Mouse (Mus musculus): ENCODE measurements around the gene Rgl2. TPM values are rescaled to one million over a fixed set of nuclear protein-coding genes. Genes with fewer than 3 reads are reported as not detected.
"Not testable (repeated sequence)": the region's sequence is repeated elsewhere in the genome, so short reads cannot be mapped to it uniquely, and the experiment has no call there.

Rgl2 gene
- total RNA-seq, 1 experiment from 2014 or later, result 71.4 TPM

DNA sequence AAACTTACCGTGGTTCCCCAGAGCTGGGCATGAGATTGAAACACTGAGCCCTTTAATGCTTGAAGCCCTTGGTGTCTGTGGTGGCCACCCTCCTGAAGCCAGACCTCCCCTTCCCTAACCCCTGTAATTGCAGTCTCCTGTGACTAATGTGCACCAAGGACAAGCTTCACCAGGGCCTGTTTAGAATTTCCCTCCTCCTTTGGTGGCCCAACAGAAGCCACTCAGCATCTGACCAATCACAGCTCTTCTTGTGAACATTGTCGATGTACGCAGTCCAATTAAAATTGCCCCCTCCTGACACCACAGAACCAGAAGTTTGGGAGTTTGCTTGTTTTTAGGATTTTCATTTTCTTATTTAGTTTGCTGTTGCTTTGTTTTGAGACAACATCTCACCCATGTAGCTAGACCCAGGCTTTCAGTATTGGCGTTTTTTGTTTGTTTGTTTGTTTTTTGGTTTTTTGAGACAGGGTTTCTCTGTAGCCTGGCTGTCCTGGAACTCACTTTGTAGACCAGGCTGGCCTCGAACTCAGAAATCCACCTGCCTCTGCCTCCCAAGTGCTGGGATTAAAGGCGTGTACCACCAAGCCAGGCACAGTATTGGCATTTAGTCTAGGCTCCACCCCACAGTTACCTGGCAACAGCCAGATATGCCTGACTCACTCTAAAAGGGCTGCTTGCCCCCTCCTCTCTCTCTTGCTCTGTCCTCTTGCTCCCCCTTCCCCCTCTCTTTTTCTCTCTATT is 25.3 kb upstream of the Rgl2 start:
- ATAC-seq (replicated peaks; ENCODE audit: insufficient number of reproducible peaks, low FRiP score, low TSS enrichment, poor library complexity, severe bottlenecking), result not testable (repeated sequence)

DNA sequence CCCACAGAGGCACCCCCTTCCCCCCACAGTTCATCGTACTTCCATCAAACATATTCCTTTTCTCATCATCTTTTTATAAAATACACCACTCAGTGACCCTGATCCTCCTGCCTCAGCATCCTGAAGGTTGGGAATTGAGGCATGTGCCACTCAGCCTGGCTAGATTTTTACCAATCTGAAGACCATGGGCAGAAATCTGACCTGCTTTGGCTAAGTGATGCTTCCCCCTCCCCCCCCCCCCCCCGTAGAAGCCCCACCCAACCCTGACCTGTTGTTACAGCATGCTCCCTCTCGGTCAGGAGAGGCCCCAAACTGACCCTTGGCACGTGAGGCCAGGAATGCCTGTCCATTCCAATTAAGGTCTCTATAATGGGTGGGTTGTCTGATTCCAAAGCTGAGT is 24.5 kb upstream of the Rgl2 start, which contains the start of gene Platr17:
Gene Platr17, plus strand, starts transcription at position 301 of the 400 bp plus-strand sequence.
- ATAC-seq (replicated peaks; ENCODE audit: insufficient number of reproducible peaks, low FRiP score, low TSS enrichment, poor library complexity, severe bottlenecking), result not testable (repeated sequence)

DNA sequence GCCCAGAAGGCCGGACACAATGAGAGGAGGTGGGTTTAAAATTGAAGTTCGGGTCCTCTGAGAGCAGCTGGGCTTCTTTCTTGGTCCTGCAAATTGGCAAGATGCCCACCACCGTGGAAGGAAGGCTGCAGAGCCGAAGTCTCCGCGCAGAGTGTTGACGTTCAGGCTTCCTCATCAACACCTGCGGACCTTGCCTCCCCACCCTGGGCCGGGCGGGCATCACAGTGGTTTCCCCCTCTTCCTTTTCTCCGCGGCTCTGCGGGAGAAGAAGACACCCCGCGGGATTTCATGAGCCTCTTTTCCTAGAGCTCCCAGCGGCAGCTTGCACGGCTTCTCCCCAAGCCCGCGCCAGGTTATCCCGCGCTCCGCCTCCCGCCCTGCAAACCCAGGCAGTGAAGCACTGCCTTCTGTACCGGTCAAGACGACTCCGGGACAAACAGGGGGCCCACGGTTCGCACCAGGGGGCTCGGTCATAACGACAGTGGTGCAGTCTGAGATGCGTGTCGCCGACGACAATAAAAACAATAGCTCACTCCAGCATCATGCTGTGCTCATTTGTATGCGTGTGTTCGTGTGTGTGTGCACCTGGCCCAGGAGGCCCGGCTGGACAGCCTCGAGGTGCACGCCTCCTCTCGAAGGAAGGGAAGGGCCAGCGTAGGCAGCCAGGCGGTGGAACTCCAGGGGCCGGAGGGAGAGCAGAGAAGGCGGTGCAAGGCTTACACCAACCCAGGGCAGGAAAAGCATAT is 20.8 kb upstream of the Rgl2 start:
- ATAC-seq (replicated peaks; ENCODE audit: insufficient number of reproducible peaks, low FRiP score, low TSS enrichment, poor library complexity, severe bottlenecking), result no peak; the same call in 1 of the 2 replicates

DNA sequence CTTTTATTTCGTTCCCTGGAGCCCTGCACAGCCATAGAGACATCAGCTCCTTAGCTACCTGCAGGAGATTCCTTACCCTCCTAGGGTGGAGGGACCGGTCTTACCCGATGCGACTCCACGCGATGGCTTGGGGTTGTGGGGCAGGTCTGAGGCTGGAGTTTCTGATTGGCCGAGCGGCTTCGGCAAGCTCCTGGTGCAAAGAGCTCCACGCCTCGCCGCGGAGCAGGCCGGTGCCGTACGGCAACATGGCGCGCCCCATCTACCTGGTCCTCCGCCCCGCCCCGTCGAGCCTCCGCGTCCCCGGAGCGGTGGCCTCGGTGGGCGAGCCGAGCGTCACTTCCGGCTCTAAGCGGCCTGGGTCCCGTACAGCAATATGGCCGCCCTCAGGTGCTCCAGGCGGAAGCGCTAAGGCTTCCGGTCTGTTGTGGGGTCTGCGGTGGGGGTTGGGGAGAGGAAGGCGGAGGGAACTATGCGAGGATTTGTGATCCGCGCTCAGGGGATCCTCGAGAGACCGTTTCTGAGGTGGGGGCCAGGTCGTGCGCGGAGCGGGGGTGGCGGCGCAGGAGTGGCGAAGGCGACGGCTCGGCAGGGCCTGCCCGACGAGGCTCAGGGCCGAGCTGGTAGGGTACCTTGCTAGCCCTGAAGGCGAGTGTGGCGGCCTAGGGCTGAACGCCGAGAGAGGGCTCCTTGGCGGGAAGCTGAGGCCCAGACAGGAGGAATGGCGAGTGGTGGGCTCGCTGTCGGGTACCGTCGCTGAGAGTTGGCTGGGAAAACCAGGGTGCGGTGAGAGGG is 20.1 kb upstream of the Rgl2 start, which contains the start of gene Daxx:
Gene Daxx, plus strand, starts transcription at position 338 of the 792 bp plus-strand sequence.
- ATAC-seq (replicated peaks; ENCODE audit: insufficient number of reproducible peaks, low FRiP score, low TSS enrichment, poor library complexity, severe bottlenecking), result peak; percentile 88

DNA sequence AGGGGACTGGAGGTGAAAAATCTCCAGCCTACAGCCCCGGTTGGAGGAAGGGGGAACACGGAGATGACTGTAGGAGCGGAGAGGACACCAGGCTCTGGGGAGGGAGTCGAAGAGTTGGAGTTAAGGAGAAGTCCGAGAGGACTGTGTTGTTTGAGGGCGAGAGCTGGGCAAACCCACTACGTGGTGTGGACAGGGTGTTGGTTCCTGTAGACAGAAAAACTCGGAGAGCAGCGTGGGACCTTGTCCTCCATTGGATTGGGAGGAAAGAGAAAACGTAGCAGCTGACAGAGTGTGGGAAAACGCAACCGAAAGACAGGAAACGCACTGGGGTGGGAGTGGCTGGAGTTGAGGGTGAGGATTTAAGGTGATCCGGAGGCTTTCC is 19.5 kb upstream of the Rgl2 start:
- peak; percentile 23; the same call in 1 of the 2 replicates for ATAC-seq (replicated peaks; ENCODE audit: insufficient number of reproducible peaks, low FRiP score, low TSS enrichment, poor library complexity, severe bottlenecking)

DNA sequence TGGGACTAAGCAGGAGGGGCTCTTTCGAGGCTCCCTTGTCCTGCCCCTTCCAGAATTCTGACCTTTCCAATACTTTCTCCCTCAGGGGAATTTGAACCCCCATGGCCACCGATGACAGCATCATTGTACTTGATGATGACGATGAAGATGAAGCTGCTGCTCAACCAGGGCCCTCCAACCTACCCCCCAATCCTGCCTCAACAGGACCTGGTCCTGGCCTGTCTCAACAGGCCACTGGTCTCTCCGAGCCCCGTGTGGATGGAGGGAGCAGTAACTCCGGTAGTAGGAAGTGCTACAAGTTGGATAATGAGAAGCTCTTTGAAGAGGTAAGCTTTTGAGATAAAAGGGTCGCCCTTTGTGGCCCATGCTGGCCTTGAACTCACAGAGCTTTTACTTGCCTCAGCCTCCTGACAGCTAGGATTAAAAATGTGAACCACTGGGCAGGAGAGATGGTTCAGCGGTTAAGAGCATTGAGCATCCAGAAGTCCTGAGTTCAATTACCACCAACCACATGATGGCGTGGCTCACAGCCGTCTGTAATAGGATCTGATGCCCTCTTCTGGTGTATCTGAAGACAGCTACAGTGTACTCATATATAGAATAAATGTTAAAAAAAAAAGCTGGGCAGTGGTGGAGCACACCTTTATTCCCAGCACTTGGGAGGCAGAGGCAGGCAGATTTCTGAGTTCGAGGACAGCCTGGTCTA is 18.8 kb upstream of the Rgl2 start:
- ATAC-seq (replicated peaks; ENCODE audit: insufficient number of reproducible peaks, low FRiP score, low TSS enrichment, poor library complexity, severe bottlenecking), result no peak

DNA sequence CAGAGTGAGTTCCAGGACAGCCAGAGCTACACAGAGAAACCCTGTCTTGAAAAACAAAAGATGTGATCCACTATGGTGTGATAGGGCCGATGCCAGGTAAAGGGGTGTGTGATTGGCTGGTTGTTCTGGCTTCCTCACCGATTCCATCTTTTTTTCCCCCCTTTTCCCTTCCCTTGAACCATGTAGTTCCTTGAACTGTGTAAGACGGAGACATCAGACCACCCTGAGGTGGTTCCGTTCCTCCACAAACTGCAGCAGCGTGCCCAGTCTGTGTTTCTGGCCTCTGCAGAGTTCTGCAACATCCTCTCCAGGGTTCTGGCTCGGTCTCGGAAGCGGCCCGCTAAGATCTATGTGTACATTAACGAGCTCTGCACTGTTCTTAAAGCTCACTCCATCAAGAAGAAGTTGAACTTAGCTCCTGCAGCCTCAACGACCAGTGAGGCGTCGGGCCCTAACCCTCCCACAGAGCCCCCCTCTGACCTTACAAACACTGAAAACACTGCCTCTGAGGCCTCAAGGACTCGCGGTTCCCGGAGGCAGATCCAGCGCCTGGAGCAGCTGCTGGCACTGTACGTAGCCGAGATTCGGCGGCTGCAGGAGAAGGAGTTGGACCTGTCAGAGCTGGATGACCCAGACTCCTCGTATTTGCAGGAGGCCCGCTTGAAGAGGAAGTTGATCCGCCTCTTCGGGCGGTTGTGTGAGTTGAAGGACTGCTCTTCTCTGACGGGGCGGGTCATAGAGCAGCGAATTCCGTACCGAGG is 18.1 kb upstream of the Rgl2 start:
- no peak for ATAC-seq (replicated peaks; ENCODE audit: insufficient number of reproducible peaks, low FRiP score, low TSS enrichment, poor library complexity, severe bottlenecking)

DNA sequence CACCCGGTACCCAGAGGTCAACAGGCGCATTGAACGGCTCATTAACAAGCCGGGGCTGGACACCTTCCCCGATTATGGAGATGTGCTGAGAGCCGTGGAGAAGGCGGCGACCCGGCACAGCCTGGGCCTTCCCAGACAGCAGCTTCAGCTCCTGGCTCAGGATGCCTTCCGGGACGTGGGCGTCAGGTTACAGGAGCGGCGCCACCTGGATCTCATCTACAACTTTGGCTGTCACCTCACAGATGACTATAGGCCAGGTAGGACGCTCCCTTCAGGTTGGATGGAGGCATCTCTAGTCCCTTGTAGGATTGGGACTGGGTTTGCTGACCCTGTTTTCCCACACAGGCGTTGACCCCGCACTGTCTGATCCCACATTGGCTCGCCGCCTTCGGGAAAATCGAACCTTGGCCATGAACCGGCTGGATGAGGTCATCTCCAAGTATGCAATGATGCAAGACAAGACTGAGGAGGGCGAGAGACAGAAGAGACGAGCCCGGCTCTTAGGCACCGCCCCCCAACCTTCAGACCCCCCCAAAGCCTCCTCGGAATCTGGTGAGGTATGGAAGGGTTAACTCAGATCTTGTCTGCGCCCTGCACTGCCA is 17.4 kb upstream of the Rgl2 start:
- ATAC-seq (replicated peaks; ENCODE audit: insufficient number of reproducible peaks, low FRiP score, low TSS enrichment, poor library complexity, severe bottlenecking), result no peak

DNA sequence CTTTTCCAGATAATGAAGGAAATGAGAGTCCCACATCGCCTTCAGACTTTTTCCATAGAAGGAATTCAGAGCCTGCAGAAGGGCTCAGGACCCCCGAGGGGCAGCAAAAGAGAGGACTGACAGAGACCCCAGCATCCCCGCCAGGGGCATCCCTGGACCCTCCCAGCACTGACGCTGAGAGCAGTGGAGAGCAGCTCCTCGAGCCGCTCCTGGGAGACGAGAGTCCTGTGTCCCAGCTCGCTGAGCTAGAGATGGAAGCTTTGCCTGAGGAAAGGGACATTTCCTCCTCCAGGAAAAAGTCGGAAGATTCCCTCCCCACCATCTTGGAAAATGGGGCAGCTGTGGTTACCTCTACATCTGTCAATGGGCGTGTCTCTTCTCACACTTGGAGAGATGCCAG is 16.1 kb upstream of the Rgl2 start:
- no peak for ATAC-seq (replicated peaks; ENCODE audit: insufficient number of reproducible peaks, low FRiP score, low TSS enrichment, poor library complexity, severe bottlenecking)

DNA sequence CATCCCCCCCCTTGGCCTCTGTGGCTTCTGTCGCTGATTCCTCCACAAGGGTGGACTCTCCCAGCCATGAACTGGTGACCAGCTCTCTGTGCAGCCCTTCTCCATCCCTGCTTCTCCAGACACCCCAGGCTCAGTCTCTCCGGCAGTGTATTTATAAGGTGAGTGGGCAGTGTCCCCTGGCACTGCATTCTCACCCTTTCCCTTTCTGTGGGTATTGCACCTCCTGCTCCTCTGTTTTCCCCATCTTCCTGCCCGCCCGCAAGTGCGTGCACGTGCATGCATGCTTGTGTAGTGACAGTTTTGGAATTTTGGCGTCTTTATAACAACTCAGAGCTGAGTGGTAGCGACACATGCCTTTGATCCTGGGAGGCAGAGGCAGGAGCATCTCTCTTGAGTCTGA is 15.4 kb upstream of the Rgl2 start:
- no peak for ATAC-seq (replicated peaks; ENCODE audit: insufficient number of reproducible peaks, low FRiP score, low TSS enrichment, poor library complexity, severe bottlenecking)

DNA sequence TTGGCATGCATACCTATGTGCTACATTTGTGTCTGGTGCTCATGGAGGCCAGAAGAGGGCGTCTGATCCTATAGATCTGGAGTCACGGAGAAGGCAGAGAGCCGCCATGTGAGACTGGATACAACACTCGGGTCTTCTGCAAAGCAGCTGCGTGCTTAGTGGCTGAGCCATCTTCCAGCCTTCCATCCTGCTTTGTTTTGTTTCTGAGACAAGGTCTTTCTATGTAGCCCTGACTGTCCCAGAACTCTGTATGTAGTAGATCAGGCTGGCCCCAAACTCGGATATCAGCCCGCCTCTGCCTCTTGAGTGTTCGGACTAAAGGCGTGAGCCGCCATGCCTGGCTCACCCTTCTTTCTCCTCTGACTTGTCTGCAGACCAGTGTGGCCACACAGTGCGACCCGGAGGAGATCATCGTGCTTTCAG is 14.4 kb upstream of the Rgl2 start:
- ATAC-seq (replicated peaks; ENCODE audit: insufficient number of reproducible peaks, low FRiP score, low TSS enrichment, poor library complexity, severe bottlenecking), result no peak

DNA sequence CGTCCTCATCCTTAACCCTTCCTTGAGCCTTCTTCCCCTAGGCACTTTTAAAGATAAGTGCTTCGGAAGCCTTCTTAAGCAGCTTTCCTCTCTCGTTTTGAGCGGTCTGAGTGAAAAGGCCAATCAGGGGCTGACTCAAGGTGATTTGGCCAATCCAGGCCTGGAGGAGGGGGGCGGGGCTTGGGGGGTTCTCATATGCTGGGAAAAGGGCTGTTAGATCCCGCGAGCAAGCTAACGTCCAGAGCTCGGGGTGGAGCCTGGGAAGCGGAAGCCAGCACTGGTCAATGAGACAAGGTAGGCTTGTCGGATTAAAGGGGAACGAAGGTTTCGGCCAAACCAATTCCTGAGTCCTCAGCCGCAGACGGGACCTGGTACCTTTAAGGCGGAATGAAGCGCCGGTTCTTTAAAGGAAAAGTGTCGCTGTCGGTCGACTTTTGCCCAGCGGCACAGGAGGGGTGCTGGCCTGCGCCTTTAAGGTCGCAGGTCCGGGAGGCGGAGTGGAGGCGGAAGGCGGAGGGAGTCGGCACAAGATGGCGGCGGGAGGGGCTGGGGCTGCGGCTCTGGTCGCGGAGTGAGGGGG is 13.6 kb upstream of the Rgl2 start, which contains the start of the genes Tapbp and Zbtb22:
Gene Tapbp, plus strand, starts transcription at position 229 of the 580 bp plus-strand sequence.
Gene Zbtb22, plus strand, starts transcription at position 234 of the 580 bp plus-strand sequence.
- peak; percentile 67 for ATAC-seq (replicated peaks; ENCODE audit: insufficient number of reproducible peaks, low FRiP score, low TSS enrichment, poor library complexity, severe bottlenecking)

DNA sequence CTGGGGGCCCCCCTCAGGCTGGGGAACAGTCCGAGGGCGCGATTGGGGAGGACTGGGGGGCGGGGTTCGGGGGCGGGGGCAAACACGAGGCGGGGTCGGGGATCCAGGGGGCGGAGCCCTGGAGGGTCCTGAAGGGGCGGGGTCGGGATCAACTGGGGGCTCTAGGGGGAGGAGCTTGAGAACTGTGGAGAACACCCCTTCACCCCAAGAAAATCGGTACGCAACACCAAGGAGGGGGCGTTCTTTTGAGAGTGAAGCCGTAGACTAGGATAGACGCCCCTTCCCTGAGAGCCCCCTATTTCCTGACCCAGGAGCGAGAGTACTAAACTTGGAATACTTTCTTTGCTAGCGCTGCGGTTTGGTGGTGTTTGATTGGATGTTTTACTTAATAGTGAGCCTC is 13.0 kb upstream of the Rgl2 start:
- no peak for ATAC-seq (replicated peaks; ENCODE audit: insufficient number of reproducible peaks, low FRiP score, low TSS enrichment, poor library complexity, severe bottlenecking)

DNA sequence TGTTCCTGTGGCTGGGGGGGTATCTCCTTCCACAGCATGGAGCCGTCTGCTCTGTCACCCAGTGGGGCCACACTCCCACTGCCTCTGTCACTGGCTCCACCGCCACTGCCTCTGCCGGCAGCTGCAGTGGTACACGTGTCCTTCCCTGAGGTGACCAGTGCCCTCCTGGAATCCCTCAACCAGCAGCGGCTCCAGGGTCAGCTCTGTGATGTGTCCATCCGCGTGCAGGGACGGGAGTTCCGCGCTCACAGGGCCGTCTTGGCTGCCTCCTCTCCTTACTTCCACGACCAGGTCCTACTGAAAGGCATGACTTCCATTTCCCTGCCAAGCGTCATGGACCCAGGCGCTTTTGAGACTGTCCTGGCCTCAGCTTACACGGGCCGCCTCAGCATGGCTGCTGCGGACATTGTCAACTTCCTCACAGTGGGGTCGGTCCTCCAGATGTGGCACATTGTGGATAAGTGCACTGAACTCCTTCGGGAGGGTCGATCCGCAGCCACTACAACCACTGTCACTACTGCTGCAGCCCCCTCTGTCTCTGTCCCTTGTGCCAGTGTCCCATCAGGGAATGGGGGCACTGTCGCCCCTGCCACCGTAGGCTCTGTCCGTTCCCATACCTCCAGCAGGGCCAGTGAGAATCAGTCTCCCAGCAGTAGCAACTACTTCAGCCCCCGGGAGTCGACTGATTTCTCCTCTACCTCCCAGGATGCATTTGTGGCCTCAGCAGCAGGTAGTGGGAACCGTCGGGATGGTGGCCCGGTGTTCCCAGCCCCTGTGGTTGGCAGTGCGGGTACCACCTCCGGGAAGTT is 12.3 kb upstream of the Rgl2 start:
- ATAC-seq (replicated peaks; ENCODE audit: insufficient number of reproducible peaks, low FRiP score, low TSS enrichment, poor library complexity, severe bottlenecking), result no peak

DNA sequence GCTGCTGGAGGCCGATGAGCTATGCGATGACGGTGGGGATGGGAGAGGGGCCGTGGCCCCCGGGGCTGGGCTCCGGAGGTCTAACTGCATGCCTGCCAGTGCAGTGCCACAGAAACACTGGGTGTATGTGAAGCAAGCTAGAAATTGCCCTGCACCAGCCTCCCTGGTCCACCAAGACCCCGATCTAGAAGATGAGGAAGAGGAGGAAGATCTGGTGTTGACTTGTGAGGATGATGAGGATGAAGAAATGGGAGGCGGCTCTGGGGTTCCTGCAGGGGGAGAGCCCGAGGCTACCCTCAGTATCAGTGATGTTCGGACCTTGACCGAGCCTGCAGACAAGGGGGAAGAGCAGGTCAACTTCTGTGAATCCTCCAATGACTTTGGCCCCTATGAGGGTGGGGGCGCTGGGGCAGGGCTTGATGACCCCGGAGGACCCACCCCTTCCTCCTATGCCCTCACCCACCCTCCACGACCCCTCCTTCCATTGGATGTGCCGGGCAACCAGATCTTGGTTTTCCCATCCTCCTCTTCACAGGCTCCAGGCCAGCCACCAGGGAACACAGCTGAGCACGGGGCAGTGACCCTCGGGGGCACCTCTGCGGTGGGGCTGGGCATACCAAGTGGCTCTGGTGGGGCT is 11.6 kb upstream of the Rgl2 start:
- ATAC-seq (replicated peaks; ENCODE audit: insufficient number of reproducible peaks, low FRiP score, low TSS enrichment, poor library complexity, severe bottlenecking), result no peak
